Comparison of ENCODE assay signal across 8 mouse cellular contexts in genomic region chr4:34231270-34231669, GRCm38 (mm10).
DNase-seq lines count a peak whose midpoint lies in the region; ATAC-seq and TF ChIP-seq lines count a peak whose summit lies in the region.

No protein-coding gene starts in this region.

- no peak overlapping the region for H3K4me3 ChIP-seq in liver, embryonic 11.5 days (ENCODE audit: low read depth, low read length)
- no peak overlapping the region for H3K4me3 ChIP-seq in forebrain, postnatal 0 days (ENCODE audit: low read depth, low read length)
- no peak overlapping the region for H3K4me3 ChIP-seq in hindbrain, postnatal 0 days (ENCODE audit: low read length)

- no peaks in the 10 kb centered on the region for H3K9me3 ChIP-seq in liver, embryonic 11.5 days (ENCODE audit: control insufficient read depth, low read length)
- no peaks in the 10 kb centered on the region for H3K9me3 ChIP-seq in forebrain, postnatal 0 days (ENCODE audit: low read length)
- H3K9me3 ChIP-seq in hindbrain, postnatal 0 days (ENCODE audit: low read length) = no peaks in the 10 kb centered on the region

- H3K36me3 ChIP-seq in liver, embryonic 11.5 days (ENCODE audit: control insufficient read depth, insufficient read depth, low read length) = no peaks in the 10 kb centered on the region
- no peaks in the 10 kb centered on the region for H3K36me3 ChIP-seq in forebrain, postnatal 0 days (ENCODE audit: insufficient read depth)
- no peaks in the 10 kb centered on the region for H3K36me3 ChIP-seq in hindbrain, postnatal 0 days (ENCODE audit: insufficient read depth, low read length)

- peak; percentile 32 for DNase-seq in liver
- no peak for DNase-seq in liver, embryonic 11.5 days (ENCODE audit: low spot score)
- DNase-seq in cerebellum, adult 18-20 months = peak; percentile 76 to 82
- peak; percentile 82 for DNase-seq in forebrain, postnatal 0 days
- peak; percentile 84 for DNase-seq in hindbrain, postnatal 0 days (ENCODE audit: low spot score)
- DNase-seq in layer of hippocampus, postnatal 25 days (ENCODE audit: extremely low spot score in 1 of 2, low spot score in 1 of 2) = peak; percentile 53 to 75
- peak; percentile 55 for DNase-seq in right cerebral cortex, postnatal 14 days

- no peaks in the 10 kb centered on the region; the same call in 1 of the 2 replicates for H3K27me3 ChIP-seq in liver, embryonic 11.5 days (replicated peaks; ENCODE audit: control insufficient read depth, insufficient read depth, low read length)
- H3K27me3 ChIP-seq in forebrain, postnatal 0 days (ENCODE audit: insufficient read depth, low read length) = no peaks in the 10 kb centered on the region
- no peaks in the 10 kb centered on the region for H3K27me3 ChIP-seq in hindbrain, postnatal 0 days (ENCODE audit: insufficient read depth, low read length)

- peak; percentile 88 for TF ChIP-seq CTCF in forebrain, postnatal 0 days (IDR thresholded peaks at IDR 0.05; ENCODE audit: low read depth)
- peak; percentile 92 for TF ChIP-seq CTCF in hindbrain, postnatal 0 days (IDR thresholded peaks at IDR 0.05; ENCODE audit: low read depth)

- no peak overlapping the region for H3K9ac ChIP-seq in liver, embryonic 11.5 days (ENCODE audit: low read depth, low read length)
- no peak overlapping the region for H3K9ac ChIP-seq in forebrain, postnatal 0 days
- H3K9ac ChIP-seq in hindbrain, postnatal 0 days (replicated peaks; ENCODE audit: low read length) = no peak overlapping the region

- 9% methylated on average over 3 of the region's 3 CpGs for WGBS in liver, embryonic 11.5 days
- WGBS in forebrain, postnatal 0 days = 4% methylated on average over 3 of the region's 3 CpGs
- 10% methylated on average over 3 of the region's 3 CpGs for WGBS in hindbrain, postnatal 0 days

- no peak for ATAC-seq in liver, embryonic 11.5 days (replicated peaks; ENCODE audit: low FRiP score)
- ATAC-seq in forebrain, postnatal 0 days = peak; percentile 95
- ATAC-seq in hindbrain, postnatal 0 days = peak; percentile 86
- peak; percentile 100 for ATAC-seq in megakaryocyte-erythroid progenitor cell, adult 5-6 weeks (replicated peaks; ENCODE audit: low FRiP score, low TSS enrichment, poor library complexity, severe bottlenecking)

- H3K4me1 ChIP-seq in liver, embryonic 11.5 days (replicated peaks; ENCODE audit: control insufficient read depth, insufficient read depth, low read length) = no peaks in the 10 kb centered on the region
- H3K4me1 ChIP-seq in forebrain, postnatal 0 days (ENCODE audit: insufficient read depth) = peaks cover 4% of the 10 kb centered on the region; the same call in 1 of the 2 replicates
- no peaks in the 10 kb centered on the region; the same call in 1 of the 2 replicates for H3K4me1 ChIP-seq in hindbrain, postnatal 0 days (ENCODE audit: insufficient read depth, low read length)

- no peak overlapping the region for H3K4me2 ChIP-seq in liver, embryonic 11.5 days
- no peak overlapping the region for H3K4me2 ChIP-seq in forebrain, postnatal 0 days (ENCODE audit: low read depth)
- H3K4me2 ChIP-seq in hindbrain, postnatal 0 days (ENCODE audit: low read depth, low read length) = no peak overlapping the region

- no peak overlapping the region for H3K27ac ChIP-seq in liver, embryonic 11.5 days (ENCODE audit: low read depth, low read length)
- no peak overlapping the region for H3K27ac ChIP-seq in forebrain, postnatal 0 days (ENCODE audit: low read depth, low read length)
- H3K27ac ChIP-seq in hindbrain, postnatal 0 days = no peak overlapping the region
